Mouse (Mus musculus) hindbrain, embryonic 16.5 days (tissue): Measurements from ENCODE around the gene Dennd1a. TPM values are rescaled to one million over a fixed set of nuclear protein-coding genes. Genes with fewer than 3 reads are reported as not detected.

Experiments
- ATAC-seq: fragments of 200-750 bp; cut with Nextera tagmentation; 2 replicates; pipeline ENCODE4 v1.8.0; 2017; ENCODE audit warnings: moderate TSS enrichment, moderate library complexity
- H3K27ac ChIP-seq: fragments of 300-500 bp; sonication (generic); 2 replicates; pipeline ENCODE4 v1.5.1; 2014; ENCODE audit warnings: low read depth, mild to moderate bottlenecking, control low read depth, low read length, moderate library complexity
- H3K27me3 ChIP-seq: fragments of 300-500 bp; sonication (generic); replicated peaks from 2 replicates; pipeline ENCODE4 v1.6.1; 2014; ENCODE audit warnings: low read length; ENCODE audit not compliant: control insufficient read depth, insufficient read depth
- H3K36me3 ChIP-seq: fragments of 300-500 bp; sonication (generic); 2 replicates; pipeline ENCODE4 v1.6.1; 2014; ENCODE audit warnings: mild to moderate bottlenecking, low read length, moderate library complexity, mixed read lengths; ENCODE audit not compliant: control insufficient read depth, insufficient read depth
- H3K4me1 ChIP-seq: fragments of 300-500 bp; sonication (generic); 2 replicates; pipeline ENCODE4 v1.6.1; 2014; ENCODE audit warnings: low read depth, low read length; ENCODE audit not compliant: control insufficient read depth, insufficient read depth
- H3K4me2 ChIP-seq: fragments of 300-500 bp; sonication (generic); 2 replicates; pipeline ENCODE4 v1.6.1; 2014; ENCODE audit warnings: mild to moderate bottlenecking, low read length, control low read depth, moderate library complexity
- H3K4me3 ChIP-seq: fragments of 300-500 bp; sonication (generic); 2 replicates; pipeline ENCODE4 v1.5.1; 2014; ENCODE audit warnings: mild to moderate bottlenecking, low read length, control low read depth, moderate library complexity
- H3K9ac ChIP-seq: fragments of 300-500 bp; sonication (generic); 2 replicates; pipeline ENCODE4 v1.6.1; 2014; ENCODE audit warnings: low read depth, mild to moderate bottlenecking, control low read depth, low read length, moderate library complexity
- H3K9me3 ChIP-seq: fragments of 300-500 bp; sonication (generic); 2 replicates; pipeline ENCODE4 v1.6.1; 2014; ENCODE audit warnings: mild to moderate bottlenecking, low read length, moderate library complexity; ENCODE audit not compliant: control insufficient read depth
- WGBS: fragments of 180-500 bp; shearing (Covaris S2); extraction: QIAGEN DNeasy Blood & Tissue Kit; methylation state at CpG from one replicate; pipeline ENCODE4 v1.1.7; 2014; 5-methylcytosine and 5-hydroxymethylcytosine counted together
- microRNA-seq: library from miRNA; unstranded; fragments of <30 nt; microRNA quantifications from one replicate; pipeline ENCODE4, GENCODE M21; 2017
- polyA plus RNA-seq: library from polyadenylated mRNA; unstranded; fragments of >200 nt; fragmentation: Nextera tagmentation; extraction: Ambion mirVana; gene quantifications from 2 replicates; pipeline ENCODE4 v1.2.1, GENCODE M21; 2015

Dennd1a gene
- polyA plus RNA-seq, 1 experiment from 2014 or later: 15.4 TPM

DNA sequence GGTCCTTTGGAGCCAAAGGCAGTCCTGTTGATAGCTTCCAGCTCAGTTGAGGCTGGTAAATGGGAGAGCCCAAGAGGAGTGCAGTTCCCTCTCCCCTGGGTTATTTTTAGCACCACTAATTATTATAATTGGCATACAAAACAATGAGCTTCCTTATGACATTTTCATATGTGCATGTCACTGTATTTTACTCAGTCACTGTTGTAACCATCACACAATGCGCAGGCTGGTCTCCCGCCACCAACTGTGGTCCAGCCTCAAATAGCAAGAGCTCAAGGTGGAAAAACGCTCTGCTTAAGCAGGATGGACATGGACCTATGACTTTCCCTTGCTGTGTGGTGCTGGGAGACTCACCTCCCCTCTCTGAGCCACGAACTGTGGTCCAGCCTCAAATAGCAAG is 529.4 kb downstream of the Dennd1a start:
- H3K9ac ChIP-seq: peak overlapping the region; percentile 39

DNA sequence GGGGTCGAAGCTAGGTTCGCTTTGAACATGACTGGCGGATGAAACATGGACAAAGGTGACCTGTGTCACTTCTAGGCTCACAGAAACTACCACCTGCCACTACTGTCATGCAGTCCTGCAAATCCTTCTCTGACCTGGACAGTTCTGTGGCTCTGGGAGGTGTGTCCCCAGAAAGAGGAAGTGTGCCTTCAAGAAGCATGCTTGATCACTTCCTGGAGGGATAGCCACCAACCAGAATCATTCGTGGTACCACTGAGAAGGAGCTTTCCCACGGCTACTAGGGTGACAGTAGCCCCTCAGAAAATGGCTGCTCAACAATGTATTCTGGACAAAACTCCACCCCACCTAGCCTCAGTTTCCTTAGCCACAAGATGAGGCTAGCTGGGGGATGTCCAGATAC is 530.2 kb downstream of the Dennd1a start:
- H3K4me1 ChIP-seq: peaks cover 8% of the 10 kb centered on the region
- WGBS: 89% methylated on average over 5 of the region's 5 CpGs
- ATAC-seq: no peak
- H3K36me3 ChIP-seq: no peaks in the 10 kb centered on the region
- no peak overlapping the region for H3K9ac ChIP-seq
- H3K27me3 ChIP-seq: no peaks in the 10 kb centered on the region
- no peak overlapping the region for H3K4me3 ChIP-seq
- no peak overlapping the region for H3K27ac ChIP-seq
- no peak overlapping the region for H3K4me2 ChIP-seq
- no peaks in the 10 kb centered on the region for H3K9me3 ChIP-seq

More for the DNA sequence above, 529.4 kb downstream of the Dennd1a start:
- H3K9me3 ChIP-seq: no peaks in the 10 kb centered on the region
- H3K27ac ChIP-seq: no peak overlapping the region
- WGBS: 81% methylated on average over 4 of the region's 4 CpGs
- H3K4me1 ChIP-seq: peaks cover 8% of the 10 kb centered on the region
- no peak overlapping the region for H3K4me3 ChIP-seq
- no peaks in the 10 kb centered on the region for H3K27me3 ChIP-seq
- no peaks in the 10 kb centered on the region for H3K36me3 ChIP-seq
- H3K4me2 ChIP-seq: no peak overlapping the region
- no peak for ATAC-seq

DNA sequence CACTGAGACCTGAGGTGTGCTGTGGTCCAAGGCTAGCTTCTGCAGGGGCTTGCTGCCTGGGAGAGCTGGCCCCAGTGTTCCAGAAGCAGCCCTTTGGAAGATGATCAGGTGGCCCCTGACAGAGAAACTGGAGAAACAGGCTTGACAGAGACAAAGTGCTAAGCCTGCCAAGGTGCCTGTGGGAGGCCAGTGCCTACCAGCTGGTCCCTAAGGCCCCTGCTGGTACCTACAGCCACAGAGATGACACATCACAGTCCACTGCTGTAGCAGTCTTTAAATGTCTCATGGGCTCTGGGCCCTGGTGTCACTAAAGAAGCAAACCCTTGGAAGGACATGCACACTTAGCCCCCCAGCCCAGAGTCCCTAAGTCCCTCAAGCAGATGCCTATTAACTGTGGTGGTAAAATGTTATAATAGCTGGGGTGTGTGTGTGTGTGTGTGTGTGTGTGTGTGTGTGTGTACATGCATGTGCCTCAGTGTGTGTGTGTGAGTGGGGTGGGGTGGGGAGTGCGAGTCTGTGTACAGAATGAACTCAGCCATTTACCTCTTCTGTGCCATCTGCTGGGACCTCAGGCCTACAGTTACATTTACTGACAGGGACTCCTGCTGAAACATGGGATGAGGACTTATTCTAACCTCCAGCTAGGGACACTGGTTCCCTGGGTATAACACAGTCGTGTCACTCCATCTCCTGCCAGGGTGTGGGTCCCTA is 530.8 kb downstream of the Dennd1a start:
- H3K27me3 ChIP-seq: no peaks in the 10 kb centered on the region
- 73% methylated on average over 2 of the region's 2 CpGs for WGBS

DNA sequence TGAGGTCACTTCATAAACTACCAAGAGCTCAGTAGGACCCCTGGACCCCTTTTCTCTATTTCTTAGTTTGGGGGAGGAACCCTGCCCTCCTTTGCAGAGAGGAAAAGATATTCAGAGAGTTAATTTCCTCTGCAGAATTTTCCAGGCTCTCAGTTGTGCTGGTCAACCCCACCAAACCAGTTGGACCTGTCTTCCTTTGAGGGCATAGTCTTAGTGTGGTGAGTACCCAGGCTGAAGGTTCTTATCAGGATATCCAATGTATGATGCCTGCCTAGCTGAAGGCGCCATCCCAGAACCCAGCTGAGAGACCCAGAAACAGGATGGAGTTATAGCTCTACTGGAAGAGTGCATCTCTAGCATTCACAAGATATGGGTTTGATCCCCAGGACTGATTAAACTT is 536.1 kb downstream of the Dennd1a start:
- Histone ChIP-seq H3K27me3 (no peaks in the 10 kb centered on the region), H3K4me1 (peaks cover 5% of the 10 kb centered on the region), H3K4me3 (no peak overlapping the region), H3K36me3 (no peaks in the 10 kb centered on the region), H3K4me2 (no peak overlapping the region), H3K27ac (no peak overlapping the region), H3K9me3 (no peaks in the 10 kb centered on the region), H3K9ac (no peak overlapping the region)
- ATAC-seq: no peak
- WGBS: 94% methylated on average over 1 of the region's 1 CpGs

More for the DNA sequence above, 530.8 kb downstream of the Dennd1a start:
- Histone ChIP-seq H3K27ac (no peak overlapping the region), H3K9me3 (no peaks in the 10 kb centered on the region), H3K9ac (no peak overlapping the region), H3K4me1 (peaks cover 8% of the 10 kb centered on the region), H3K36me3 (no peaks in the 10 kb centered on the region), H3K4me3 (no peak overlapping the region), H3K4me2 (no peak overlapping the region)
- peak; percentile 28; the same call in 1 of the 2 replicates for ATAC-seq

DNA sequence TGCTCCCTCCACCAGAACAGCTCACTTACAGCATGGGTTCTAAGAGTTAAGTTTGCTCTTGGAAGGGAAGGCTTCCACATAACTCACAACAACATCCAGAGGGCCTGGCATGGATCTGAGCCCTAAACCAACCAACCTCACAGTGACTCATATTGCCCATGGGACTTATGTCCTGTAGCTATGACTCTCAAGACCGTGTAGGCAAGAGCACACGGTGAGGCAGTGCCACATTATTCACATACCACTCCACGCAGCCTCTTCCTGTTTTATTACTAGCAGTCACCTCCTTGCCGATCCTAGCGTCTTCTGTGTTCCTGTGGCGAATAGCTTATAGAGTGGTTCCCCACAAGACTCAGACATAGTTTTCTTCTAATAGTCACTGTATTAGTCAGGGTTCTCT is 537.9 kb downstream of the Dennd1a start:
- ATAC-seq: no peak
- Histone ChIP-seq H3K4me3 (no peak overlapping the region), H3K27me3 (no peaks in the 10 kb centered on the region), H3K36me3 (no peaks in the 10 kb centered on the region), H3K9me3 (no peaks in the 10 kb centered on the region), H3K9ac (no peak overlapping the region), H3K27ac (no peak overlapping the region), H3K4me2 (no peak overlapping the region), H3K4me1 (peaks cover 5% of the 10 kb centered on the region; the same call in 1 of the 2 replicates)
- WGBS: 70% methylated on average over 6 of the region's 6 CpGs

Small RNA genes lying within 50 kb of the gene (microRNA-seq; reads per million reads assigned to microRNA genes)
- not detected for gene Gm44455

Other genes starting within 250 kb of the Dennd1a start
- gene Lhx2, start 51.9 kb upstream of the Dennd1a start, polyA plus RNA-seq: 6.8 and 9.2 TPM in 2 replicates
- gene Nek6, start 224.3 kb upstream of the Dennd1a start, polyA plus RNA-seq: 65.4 and 72.4 TPM in 2 replicates